Mouse (Mus musculus) spleen, adult 2 months (tissue): ENCODE data around the gene Afdn.

Experiments
- CTCF ChIP-seq: fragments of 200-500 bp; IDR thresholded peaks from 2 replicates; pipeline ENCODE4 v1.5.1; 2011; ENCODE audit warnings: mild to moderate bottlenecking, inconsistent platforms; ENCODE audit not compliant: insufficient read depth, insufficient read length, insufficient replicate concordance; ENCODE audit errors: extremely low read depth
- POLR2A ChIP-seq: fragments of 200-500 bp; IDR thresholded peaks from 2 replicates; pipeline ENCODE4 v1.6.1; 2011; ENCODE audit warnings: low read depth, low read length, inconsistent platforms

DNA sequence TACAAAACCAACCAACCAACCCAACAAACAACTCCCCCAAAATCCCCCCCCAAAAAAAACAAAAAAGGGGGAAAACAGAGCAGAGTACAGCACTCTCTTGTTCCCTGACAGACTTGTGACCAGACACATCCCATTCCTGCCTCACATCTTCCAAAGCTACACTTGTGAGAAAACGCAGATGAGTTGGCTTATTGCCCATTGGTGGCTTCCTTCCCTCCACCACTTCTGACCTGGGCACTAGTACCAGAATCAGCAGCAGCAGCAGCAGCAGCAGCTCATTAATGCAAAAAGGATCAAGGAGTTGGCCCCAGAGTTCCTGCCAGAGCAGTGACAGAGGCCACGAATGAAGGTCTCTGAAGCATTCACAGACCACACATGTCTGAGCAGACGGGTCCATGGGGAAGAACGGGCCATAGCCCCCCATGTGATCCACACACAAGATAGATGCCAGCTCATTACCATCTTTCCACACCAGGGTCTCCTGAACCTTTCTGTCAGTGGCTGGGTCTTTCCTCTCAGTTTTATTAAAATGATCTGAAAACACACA is 35.3 kb upstream of the Afdn start:
- TF ChIP-seq CTCF, result no peak
- TF ChIP-seq POLR2A, result no peak
